Mouse (Mus musculus): ENCODE data around the gene Tex22. TPM values are rescaled to one million over a fixed set of nuclear protein-coding genes. Genes with fewer than 3 reads are reported as not detected.
A peak's percentile ranks its signal among the peaks of the same experiment; 100 is the strongest.

The Tex22 gene
- polyA plus RNA-seq, 1 experiment from 2014 or later = not detected

DNA sequence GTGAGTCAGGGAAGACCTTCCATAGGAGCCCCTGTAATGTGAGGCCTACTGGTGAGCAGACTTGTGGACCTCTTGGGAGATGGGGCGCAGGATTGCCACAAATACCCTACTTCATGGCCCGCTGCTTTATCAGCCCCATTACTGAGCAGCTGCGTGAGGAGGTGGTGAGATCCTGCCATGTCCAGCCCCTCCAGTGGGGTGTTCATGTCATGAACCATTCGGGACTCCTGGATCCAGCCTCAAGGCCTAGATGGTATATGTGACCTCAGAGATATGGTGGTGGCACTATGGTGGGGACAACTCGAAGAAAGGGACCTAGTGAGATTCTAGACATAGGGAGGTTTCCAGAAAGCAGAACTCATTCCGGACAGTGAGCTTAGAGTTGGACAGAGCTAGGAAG is 14.8 kb downstream of the Tex22 start:
- H3K36me3 ChIP-seq (ENCODE audit: control insufficient read depth, insufficient read depth, low read length) = no peaks in the 10 kb centered on the region
- H3K9ac ChIP-seq (ENCODE audit: low read depth, low read length) = no peak overlapping the region
- ATAC-seq (ENCODE audit: low read depth) = no peak
- WGBS = 81% methylated on average over 6 of the region's 6 CpGs
- H3K4me1 ChIP-seq (ENCODE audit: control insufficient read depth, insufficient read depth, low read length) = no peaks in the 10 kb centered on the region
- no peak overlapping the region for H3K4me3 ChIP-seq (ENCODE audit: low read depth, low read length)
- no peak overlapping the region for H3K27ac ChIP-seq (replicated peaks; ENCODE audit: low read depth, low read length)
- no peak overlapping the region for H3K4me2 ChIP-seq (ENCODE audit: low read depth, low read length)
- H3K27me3 ChIP-seq (replicated peaks; ENCODE audit: control insufficient read depth, insufficient read depth, low read length) = no peaks in the 10 kb centered on the region
- DNase-seq (ENCODE audit: low spot score) = no peak
- H3K9me3 ChIP-seq (ENCODE audit: control insufficient read depth, low read length) = no peaks in the 10 kb centered on the region

DNA sequence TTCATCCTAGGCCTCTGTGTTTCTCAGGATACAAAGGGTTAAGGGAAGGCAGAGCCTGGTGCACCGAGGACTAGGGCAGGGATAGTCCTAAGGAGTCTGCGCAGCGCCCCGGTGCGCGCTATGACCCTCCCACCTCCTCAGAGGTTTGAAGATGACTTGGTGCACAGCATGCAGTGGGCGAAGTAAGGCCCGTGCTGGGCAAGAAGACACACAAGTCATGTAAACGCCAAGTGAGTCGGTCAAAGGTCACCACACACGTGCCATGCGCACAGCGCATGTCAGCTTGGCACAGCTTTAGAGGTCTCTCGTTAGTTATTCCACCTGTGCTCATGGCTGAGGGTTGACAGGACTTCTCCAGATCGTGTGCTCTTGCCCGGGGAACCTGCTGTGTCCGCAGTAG is 15.8 kb downstream of the Tex22 start:
- H3K4me2 ChIP-seq (ENCODE audit: low read depth, low read length) = no peak overlapping the region
- no peaks in the 10 kb centered on the region for H3K4me1 ChIP-seq (ENCODE audit: control insufficient read depth, insufficient read depth, low read length)
- H3K36me3 ChIP-seq (ENCODE audit: control insufficient read depth, insufficient read depth, low read length) = no peaks in the 10 kb centered on the region
- DNase-seq (ENCODE audit: low spot score) = no peak
- no peak overlapping the region for H3K27ac ChIP-seq (replicated peaks; ENCODE audit: low read depth, low read length)
- no peaks in the 10 kb centered on the region for H3K27me3 ChIP-seq (replicated peaks; ENCODE audit: control insufficient read depth, insufficient read depth, low read length)
- no peak overlapping the region for H3K4me3 ChIP-seq (ENCODE audit: low read depth, low read length)
- no peak for ATAC-seq (ENCODE audit: low read depth)
- H3K9ac ChIP-seq (ENCODE audit: low read depth, low read length) = no peak overlapping the region
- WGBS = 80% methylated on average over 17 of the region's 17 CpGs
- no peaks in the 10 kb centered on the region for H3K9me3 ChIP-seq (ENCODE audit: control insufficient read depth, low read length)

DNA sequence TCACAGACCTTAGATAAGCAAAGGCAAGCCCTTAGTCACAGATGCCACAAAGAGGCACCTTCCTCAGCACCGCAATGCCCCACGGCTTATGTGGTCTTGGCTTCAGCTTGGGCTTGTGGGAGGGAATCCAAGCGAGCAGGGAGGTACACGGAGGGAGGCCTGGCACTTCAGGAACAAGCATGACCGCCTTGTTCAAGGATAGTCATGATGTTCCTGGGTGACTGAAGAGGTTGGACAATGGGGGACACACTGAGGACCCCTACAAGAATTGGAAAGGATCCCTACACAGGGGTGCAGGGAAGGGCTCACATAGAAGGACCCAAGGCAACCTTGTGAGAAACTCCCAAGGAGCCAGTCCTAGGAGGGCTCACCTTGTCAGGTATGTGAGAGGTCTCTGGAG is 22.7 kb downstream of the Tex22 start:
- DNase-seq (ENCODE audit: low spot score) = no peak
- Histone ChIP-seq H3K9me3 (ENCODE audit: control insufficient read depth, low read length) (no peaks in the 10 kb centered on the region), H3K9ac (ENCODE audit: low read depth, low read length) (peak overlapping the region; percentile 98), H3K4me2 (ENCODE audit: low read depth, low read length) (peak overlapping the region; percentile 84), H3K36me3 (ENCODE audit: control insufficient read depth, insufficient read depth, low read length) (no peaks in the 10 kb centered on the region), H3K4me3 (ENCODE audit: low read depth, low read length) (peak overlapping the region; percentile 90; the same call in 1 of the 2 replicates), H3K27ac (replicated peaks; ENCODE audit: low read depth, low read length) (no peak overlapping the region), H3K4me1 (ENCODE audit: control insufficient read depth, insufficient read depth, low read length) (peaks cover 12% of the 10 kb centered on the region), H3K27me3 (replicated peaks; ENCODE audit: control insufficient read depth, insufficient read depth, low read length) (no peaks in the 10 kb centered on the region)
- no peak for ATAC-seq (ENCODE audit: low read depth)
- WGBS = 83% methylated on average over 5 of the region's 5 CpGs

DNA sequence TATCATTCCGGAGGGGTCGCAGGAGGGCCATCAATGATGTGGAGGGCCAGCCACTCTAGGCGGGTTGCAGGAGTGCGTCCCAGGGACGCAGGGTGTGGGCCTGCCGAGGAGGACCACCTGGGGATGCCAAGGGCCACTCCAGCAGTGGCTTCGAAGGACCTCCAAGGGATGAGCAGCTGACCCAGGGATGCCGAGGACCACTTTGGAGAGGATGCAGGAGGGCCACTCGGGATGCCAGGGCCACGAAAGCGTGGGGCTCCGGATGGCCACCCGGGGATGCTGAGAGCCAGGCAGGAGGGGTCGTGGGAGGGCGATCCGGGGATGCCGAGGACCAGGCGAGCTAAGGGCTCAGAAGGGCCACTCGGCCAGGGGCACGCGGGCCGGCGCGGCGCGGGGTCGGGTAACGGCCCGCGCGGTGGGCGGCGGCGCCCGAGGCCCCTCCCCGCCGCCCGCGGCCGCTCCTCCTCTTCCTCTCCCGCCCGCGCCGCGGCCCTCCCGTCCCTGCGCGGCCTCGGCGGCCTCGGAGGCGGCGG is 23.5 kb downstream of the Tex22 start, which contains the start of gene Mta1:
Gene Mta1, plus strand, starts transcription at position 530 of the 533 bp plus-strand sequence.
- Histone ChIP-seq H3K4me1 (ENCODE audit: control insufficient read depth, insufficient read depth, low read length) (peaks cover 12% of the 10 kb centered on the region), H3K27ac (replicated peaks; ENCODE audit: low read depth, low read length) (peak within 1 kb of the TSS; percentile 88), H3K9me3 (ENCODE audit: control insufficient read depth, low read length) (no peaks in the 10 kb centered on the region), H3K27me3 (replicated peaks; ENCODE audit: control insufficient read depth, insufficient read depth, low read length) (no peaks in the 10 kb centered on the region), H3K4me2 (ENCODE audit: low read depth, low read length) (peak within 1 kb of the TSS; percentile 84), H3K9ac (ENCODE audit: low read depth, low read length) (peak within 1 kb of the TSS; percentile 98), H3K4me3 (ENCODE audit: low read depth, low read length) (peak within 1 kb of the TSS; percentile 90), H3K36me3 (ENCODE audit: control insufficient read depth, insufficient read depth, low read length) (peaks cover under 1% of the 10 kb centered on the region; the same call in 1 of the 2 replicates)
- peak; percentile 68 for ATAC-seq (ENCODE audit: low read depth)
- DNase-seq (ENCODE audit: low spot score) = peak; percentile 81
- 3% methylated on average over 14 of the region's 53 CpGs for WGBS

DNA sequence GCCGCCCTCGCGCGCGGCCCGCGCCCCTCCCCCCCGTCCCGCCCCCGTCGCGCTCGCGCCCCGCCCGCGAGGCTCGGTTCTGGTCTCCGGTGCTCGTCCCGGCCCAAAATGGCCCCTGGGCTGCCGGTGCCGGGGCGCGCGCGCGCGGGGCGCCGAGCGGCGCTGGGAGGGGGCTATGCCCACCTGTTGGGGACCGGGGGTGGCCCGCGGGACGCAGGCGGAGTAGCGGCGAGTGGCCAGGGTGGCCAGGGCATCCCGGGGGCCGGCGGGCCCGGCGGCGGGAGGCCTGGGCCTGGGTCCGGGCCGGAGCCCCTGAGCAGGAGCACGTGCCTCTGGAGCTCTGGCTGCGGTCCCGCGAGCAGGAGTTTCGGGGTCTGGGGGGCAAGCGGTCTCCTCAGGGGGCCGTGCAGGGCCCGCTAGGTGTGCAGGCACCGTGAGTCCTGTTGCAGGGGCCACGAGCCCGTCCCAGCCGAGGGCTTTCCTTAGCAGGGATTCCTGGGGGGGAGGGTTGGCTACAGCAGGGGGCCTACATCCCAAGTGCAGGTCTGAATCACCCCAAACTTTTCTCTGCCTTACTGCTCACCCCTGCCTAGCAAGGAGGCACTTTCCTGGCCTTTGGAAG is 24.3 kb downstream of the Tex22 start:
- Histone ChIP-seq H3K27ac (replicated peaks; ENCODE audit: low read depth, low read length) (peak overlapping the region; percentile 88), H3K4me2 (ENCODE audit: low read depth, low read length) (peak overlapping the region; percentile 76), H3K4me3 (ENCODE audit: low read depth, low read length) (peak overlapping the region; percentile 90), H3K9me3 (ENCODE audit: control insufficient read depth, low read length) (no peaks in the 10 kb centered on the region), H3K36me3 (ENCODE audit: control insufficient read depth, insufficient read depth, low read length) (peaks cover 6% of the 10 kb centered on the region; the same call in 1 of the 2 replicates), H3K9ac (ENCODE audit: low read depth, low read length) (peak overlapping the region; percentile 98), H3K4me1 (ENCODE audit: control insufficient read depth, insufficient read depth, low read length) (peaks cover 12% of the 10 kb centered on the region), H3K27me3 (replicated peaks; ENCODE audit: control insufficient read depth, insufficient read depth, low read length) (no peaks in the 10 kb centered on the region)
- 2% methylated on average over 11 of the region's 60 CpGs for WGBS
- DNase-seq (ENCODE audit: low spot score) = no peak
- ATAC-seq (ENCODE audit: low read depth) = peak; percentile 16

DNA sequence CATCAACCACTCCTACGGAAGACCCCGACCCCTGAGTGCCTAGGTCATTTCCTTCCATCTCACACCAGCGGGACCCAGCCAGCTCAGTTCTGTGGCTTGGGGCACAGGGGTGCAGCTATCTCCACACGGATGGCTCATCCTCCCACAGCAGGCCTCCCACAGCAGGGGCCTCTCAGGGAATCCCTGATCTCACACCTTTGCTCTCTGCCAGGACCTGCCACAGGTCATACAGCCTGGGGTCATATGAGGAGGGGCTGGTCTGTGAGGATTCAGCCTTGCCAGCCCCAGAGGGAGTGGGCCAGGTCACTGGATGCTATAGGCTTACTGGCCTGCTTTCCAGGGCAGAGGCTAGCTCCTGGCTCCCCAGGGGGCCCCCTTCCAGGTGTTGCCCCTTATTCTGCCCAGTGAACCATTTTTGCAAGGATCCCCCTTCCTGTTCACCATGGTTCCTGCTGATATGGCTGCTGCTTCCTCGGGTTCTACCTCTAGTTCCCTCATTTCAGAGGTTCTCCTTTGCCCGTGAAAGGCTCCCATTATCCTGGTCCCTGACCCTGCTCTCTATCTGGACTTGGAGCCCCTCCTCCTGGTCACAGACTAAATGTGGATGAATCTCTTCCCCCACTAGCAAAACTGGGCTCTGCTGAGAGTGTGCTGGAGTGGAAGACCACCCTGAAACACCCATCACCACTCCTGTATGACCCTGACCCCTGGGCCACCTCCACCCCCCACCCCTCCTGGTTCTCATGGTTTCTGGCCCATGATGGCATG is 25.4 kb downstream of the Tex22 start:
- no peaks in the 10 kb centered on the region for H3K27me3 ChIP-seq (replicated peaks; ENCODE audit: control insufficient read depth, insufficient read depth, low read length)
- peaks cover 12% of the 10 kb centered on the region for H3K4me1 ChIP-seq (ENCODE audit: control insufficient read depth, insufficient read depth, low read length)
- ATAC-seq (ENCODE audit: low read depth) (no peak), DNase-seq (ENCODE audit: low spot score) (no peak)
- WGBS = 15% methylated on average over 6 of the region's 6 CpGs
- peak overlapping the region; percentile 90 for H3K4me3 ChIP-seq (ENCODE audit: low read depth, low read length)
- no peaks in the 10 kb centered on the region for H3K9me3 ChIP-seq (ENCODE audit: control insufficient read depth, low read length)
- peaks cover 11% of the 10 kb centered on the region; the same call in 1 of the 2 replicates for H3K36me3 ChIP-seq (ENCODE audit: control insufficient read depth, insufficient read depth, low read length)
- peak overlapping the region; percentile 76 for H3K4me2 ChIP-seq (ENCODE audit: low read depth, low read length)
- no peak overlapping the region for H3K27ac ChIP-seq (replicated peaks; ENCODE audit: low read depth, low read length)
- H3K9ac ChIP-seq (ENCODE audit: low read depth, low read length) = peak overlapping the region; percentile 98

GRCm38 (mm10) chr12:113100448-113101076 is 26.3 kb downstream of the Tex22 start:
- H3K4me2 ChIP-seq (ENCODE audit: low read depth, low read length) = no peak overlapping the region
- no peak for ATAC-seq (ENCODE audit: low read depth)
- no peak for DNase-seq (ENCODE audit: low spot score)

GRCm38 (mm10) chr12:113101251-113101960 is 27.1 kb downstream of the Tex22 start:
- no peak overlapping the region for H3K27ac ChIP-seq (replicated peaks; ENCODE audit: low read depth, low read length)
- H3K36me3 ChIP-seq (ENCODE audit: control insufficient read depth, insufficient read depth, low read length) = peaks cover 11% of the 10 kb centered on the region; the same call in 1 of the 2 replicates
- no peaks in the 10 kb centered on the region for H3K27me3 ChIP-seq (replicated peaks; ENCODE audit: control insufficient read depth, insufficient read depth, low read length)
- no peaks in the 10 kb centered on the region for H3K9me3 ChIP-seq (ENCODE audit: control insufficient read depth, low read length)
- no peak overlapping the region for H3K9ac ChIP-seq (ENCODE audit: low read depth, low read length)
- no peak for ATAC-seq (ENCODE audit: low read depth)
- no peak overlapping the region for H3K4me2 ChIP-seq (ENCODE audit: low read depth, low read length)
- no peak for DNase-seq (ENCODE audit: low spot score)
- peaks cover 12% of the 10 kb centered on the region for H3K4me1 ChIP-seq (ENCODE audit: control insufficient read depth, insufficient read depth, low read length)
- no peak overlapping the region for H3K4me3 ChIP-seq (ENCODE audit: low read depth, low read length)
- WGBS = 78% methylated on average over 9 of the region's 9 CpGs

More at GRCm38 (mm10) chr12:113100448-113101076, 26.3 kb downstream of the Tex22 start:
- H3K4me3 ChIP-seq (ENCODE audit: low read depth, low read length) = no peak overlapping the region
- H3K27ac ChIP-seq (replicated peaks; ENCODE audit: low read depth, low read length) = no peak overlapping the region
- H3K4me1 ChIP-seq (ENCODE audit: control insufficient read depth, insufficient read depth, low read length) = peaks cover 12% of the 10 kb centered on the region
- peaks cover 11% of the 10 kb centered on the region; the same call in 1 of the 2 replicates for H3K36me3 ChIP-seq (ENCODE audit: control insufficient read depth, insufficient read depth, low read length)
- H3K27me3 ChIP-seq (replicated peaks; ENCODE audit: control insufficient read depth, insufficient read depth, low read length) = no peaks in the 10 kb centered on the region
- 75% methylated on average over 5 of the region's 5 CpGs for WGBS
- H3K9ac ChIP-seq (ENCODE audit: low read depth, low read length) = 0 out of 2 replicates have a peak overlapping the region, but pooled peaks have one; percentile 25
- H3K9me3 ChIP-seq (ENCODE audit: control insufficient read depth, low read length) = no peaks in the 10 kb centered on the region

Measured in embryonic facial prominence, embryonic 14.5 days (tissue).